Mouse (Mus musculus) Patski (cell line): ENCODE results near the gene Dcun1d3. TPM values are rescaled to one million over a fixed set of nuclear protein-coding genes. Genes with fewer than 3 reads are reported as not detected.

Experiments used
- ATAC-seq: fragments of 100-300 bp; one replicate; pipeline ENCODE4 v1.8.0; 2021
- CTCF ChIA-PET: fragments of 350-600 bp; sonication (Branson Sonifier 250); formaldehyde crosslinking; loops from one replicate; lab custom pipeline; 2022; ENCODE audit warnings: inconsistent platforms; lab: Charles Lee
- POLR2A ChIA-PET: fragments of 350-600 bp; sonication (Branson Sonifier 250); formaldehyde crosslinking; loops from one replicate; lab custom pipeline; 2022; ENCODE audit warnings: antibody characterized with exemption, inconsistent platforms; lab: Charles Lee
- DNase-seq: peaks from one replicate; pipeline ENCODE4 v3.0.0-alpha.2; 2011; ENCODE audit warnings: low read depth, low spot score
- H3K27me3 ChIP-seq: fragments of 371-371 bp; one replicate; pipeline ENCODE4 v1.5.1; 2021
- CTCF ChIP-seq: fragments of 100-300 bp; IDR thresholded peaks from one replicate; pipeline ENCODE4 v1.5.1; 2021
- in situ Hi-C: fragments of 300-500 bp; cut with MboI; formaldehyde crosslinking; loops from 3 replicates; pipeline ENCODE4 v1.11.1; 2018; ENCODE audit warnings: low pct_unique_long_range_greater_than_20kb, mixed read lengths
- polyA plus RNA-seq: library from polyadenylated mRNA; unstranded; gene quantifications from one replicate; pipeline ENCODE4 v1.2.3, GENCODE M21; 2021

Gene Dcun1d3
- 10.2 TPM for polyA plus RNA-seq

DNA sequence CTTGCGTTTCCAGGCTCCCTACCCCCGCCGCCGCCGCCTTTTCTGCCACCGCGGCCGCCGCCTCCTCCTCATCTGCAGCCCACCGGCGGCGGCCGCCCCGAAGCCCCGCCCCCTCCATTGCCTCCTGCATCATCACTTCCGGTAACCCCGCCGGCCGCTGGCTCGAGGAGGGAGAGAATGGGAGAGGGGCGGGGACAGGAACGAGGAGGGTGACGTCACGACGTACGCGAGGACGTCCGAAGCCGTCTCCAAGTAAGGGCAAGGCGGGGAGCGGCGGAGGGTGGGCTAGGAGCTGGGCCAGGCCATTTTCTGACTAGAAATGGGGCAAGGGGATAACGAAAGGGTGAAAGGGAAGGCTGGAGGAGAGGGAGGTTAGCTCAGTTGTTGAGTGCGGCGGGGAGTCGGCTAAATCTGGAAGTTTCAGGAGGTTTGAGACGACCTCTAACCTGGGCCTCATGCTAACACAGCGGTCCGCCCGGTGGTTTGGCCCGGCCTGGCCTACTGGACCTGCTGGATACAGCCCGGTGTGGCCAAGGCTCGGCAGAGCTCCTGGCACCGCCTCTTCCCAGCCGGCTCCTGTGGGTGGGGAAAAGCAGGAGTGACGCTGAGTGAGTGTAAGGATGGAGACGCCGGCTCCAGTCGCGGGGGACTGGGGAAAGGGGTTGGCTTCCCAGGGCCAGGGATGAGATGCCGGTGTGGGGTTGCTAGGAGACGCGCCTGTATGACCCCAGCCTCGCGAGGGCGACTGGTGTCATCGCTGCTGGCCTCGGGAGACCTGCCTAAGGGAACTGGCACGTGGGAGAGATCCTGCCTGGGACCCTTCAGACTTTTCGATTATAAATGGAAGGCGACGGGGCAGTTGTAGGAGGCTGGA, at the start of gene Dcun1d3, which contains the start of gene Lyrm1:
TSS of gene Dcun1d3 (minus strand) at position 660 of the 874 bp plus-strand sequence.
TSS of gene Lyrm1 (plus strand) at position 223 of the 874 bp plus-strand sequence.
- in situ Hi-C loops: no loop called here
- peak; percentile 98 for ATAC-seq
- DNase-seq: peak; percentile 68
- H3K27me3 ChIP-seq: no peaks in the 10 kb centered on the region
- ChIA-PET POLR2A (interaction anchor here (0.6 to 1.1 kb wide), 5 partner anchors 24 to 955 kb away, joined by 3 to 4 read pairs (median 3); no protein-coding TSS in a partner anchor), CTCF (interaction anchor here (1.3 kb wide), 1 partner anchor 40 kb away, joined by 6 read pairs; no protein-coding TSS in a partner anchor)
- TF ChIP-seq CTCF: no peak

DNA sequence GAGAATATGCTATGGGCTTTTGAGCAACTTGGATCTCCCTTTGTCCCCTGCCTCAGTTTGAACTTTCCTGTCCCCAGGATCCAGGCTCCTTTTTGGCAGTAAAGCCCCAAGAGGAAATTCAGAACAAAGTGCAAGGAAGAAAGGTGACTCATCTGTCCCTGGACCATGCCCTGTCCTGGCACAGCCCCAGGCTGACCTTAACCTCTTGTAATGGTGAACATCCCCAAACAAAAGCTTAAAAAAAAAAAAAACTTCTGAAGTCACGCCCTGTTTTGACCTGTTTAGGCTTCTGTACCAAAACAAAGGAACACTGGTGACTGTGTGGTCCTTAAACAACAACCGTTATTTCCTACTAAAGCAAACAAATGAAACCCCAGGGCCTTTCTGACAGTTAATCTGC, 45.5 kb upstream of the Dcun1d3 start:
- TF ChIP-seq CTCF: no peak
- CTCF ChIA-PET: no interaction called here
- in situ Hi-C loops: no loop called here
- DNase-seq (no peak), ATAC-seq (no peak)
- POLR2A ChIA-PET: no interaction called here
- no peaks in the 10 kb centered on the region for H3K27me3 ChIP-seq

DNA sequence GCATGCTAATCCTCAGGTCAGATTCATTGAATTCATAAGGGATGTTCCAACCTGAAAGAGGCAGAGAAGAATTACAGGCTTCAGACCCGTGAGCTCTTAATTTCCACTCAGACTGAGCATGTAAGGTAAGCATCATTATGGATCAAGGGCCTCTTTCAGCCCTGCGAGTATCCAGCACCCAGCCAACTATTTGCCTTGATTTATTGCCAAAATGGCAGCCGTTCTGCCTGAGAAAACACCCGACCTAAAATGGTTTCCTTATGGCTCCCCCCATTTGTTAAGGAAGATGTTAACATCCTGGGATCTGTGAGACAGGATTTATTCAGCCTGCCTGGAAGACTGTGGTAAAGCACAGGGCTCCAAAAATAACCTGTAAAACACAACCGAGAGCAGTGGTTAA, 40.9 kb upstream of the Dcun1d3 start:
- no peak for ATAC-seq
- TF ChIP-seq CTCF: no peak
- in situ Hi-C loops: no loop called here
- POLR2A ChIA-PET: no interaction called here
- no peak for DNase-seq
- CTCF ChIA-PET: interaction anchor here (0.7 to 1.1 kb wide), 2 partner anchors 14 to 263 kb away, joined by 3 read pairs; no protein-coding TSS in a partner anchor
- no peaks in the 10 kb centered on the region for H3K27me3 ChIP-seq

DNA sequence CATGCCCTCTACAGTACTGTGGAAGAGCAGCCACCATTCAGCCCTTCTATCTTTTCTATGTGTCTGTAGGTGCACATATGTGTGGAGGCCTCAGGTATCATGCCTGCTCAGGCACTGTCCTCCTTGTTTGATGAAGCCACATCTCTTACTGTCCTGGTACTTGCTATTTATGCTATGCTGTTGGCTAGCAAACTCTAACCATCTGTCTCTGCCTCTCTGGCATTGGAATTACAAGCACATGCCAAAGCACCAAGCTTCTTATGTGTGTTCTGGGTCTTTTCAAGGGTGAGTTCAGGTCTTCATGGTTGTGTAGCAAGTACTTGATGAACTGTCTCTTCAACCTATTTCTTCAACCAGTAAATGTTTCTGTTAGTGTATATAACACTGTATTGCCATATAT, 40.2 kb upstream of the Dcun1d3 start:
- no peak for DNase-seq
- no peak for TF ChIP-seq CTCF
- no peak for ATAC-seq
- in situ Hi-C loops: no loop called here
- CTCF ChIA-PET: interaction anchor here (0.7 to 1.1 kb wide), 2 partner anchors 14 to 262 kb away, joined by 3 read pairs; no protein-coding TSS in a partner anchor
- no peaks in the 10 kb centered on the region for H3K27me3 ChIP-seq
- POLR2A ChIA-PET: no interaction called here

DNA sequence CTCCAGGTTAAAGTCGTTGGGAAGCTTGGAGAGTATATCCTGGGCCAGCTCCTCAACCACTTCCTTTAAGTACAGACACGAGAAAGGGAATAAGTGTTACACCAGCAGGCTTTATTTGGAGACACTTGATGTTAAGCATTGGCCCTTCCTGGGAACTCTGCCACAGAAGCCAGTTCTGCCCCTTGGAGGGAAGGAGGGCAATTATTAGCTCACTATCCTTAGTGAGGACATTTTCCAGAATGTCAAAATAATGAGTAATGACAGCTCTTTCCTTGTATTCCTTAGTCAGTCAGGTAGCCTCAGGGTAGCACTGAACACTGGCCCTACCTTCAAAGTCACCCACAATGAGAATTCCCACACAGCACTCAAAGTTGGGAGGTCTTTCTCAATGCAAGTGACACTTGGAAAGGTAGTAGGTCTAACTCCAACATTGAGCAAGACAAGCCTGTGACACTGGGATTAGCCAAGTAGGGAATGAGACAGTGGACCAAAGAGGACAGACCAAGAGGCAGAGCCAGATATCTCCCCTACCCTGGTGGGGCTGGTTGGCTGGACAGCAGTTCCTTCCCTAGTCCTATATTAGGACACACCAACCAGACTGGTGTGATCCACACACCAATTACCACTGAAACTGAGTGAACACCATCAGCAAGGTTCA, 32.8 kb upstream of the Dcun1d3 start:
- ATAC-seq: no peak
- ChIA-PET POLR2A (no interaction called here), CTCF (interaction anchor here (0.6 to 1.2 kb wide), 3 partner anchors 10 to 12 kb away, joined by 3 read pairs; no protein-coding TSS in a partner anchor)
- no peak for DNase-seq
- in situ Hi-C loops: no loop called here
- no peak for TF ChIP-seq CTCF
- no peaks in the 10 kb centered on the region for H3K27me3 ChIP-seq

DNA sequence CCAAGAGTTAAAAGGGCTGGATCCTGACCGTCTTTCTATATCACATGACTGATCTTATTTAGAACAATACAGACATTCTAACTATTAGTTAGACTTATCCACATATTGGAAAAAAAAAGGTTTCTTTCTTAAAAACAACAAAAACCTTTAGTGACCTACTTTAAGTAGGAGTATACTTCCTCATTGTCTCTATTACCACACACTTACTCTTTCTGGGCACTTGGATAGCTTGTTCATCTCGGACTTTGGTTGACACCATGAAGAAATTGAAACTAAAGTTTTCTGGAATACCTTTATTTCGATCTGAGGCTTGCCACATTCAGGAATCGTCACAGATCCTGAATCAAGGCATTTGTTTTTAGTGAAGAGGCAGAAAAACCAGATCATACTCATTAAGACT, 25.0 kb upstream of the Dcun1d3 start:
- no peaks in the 10 kb centered on the region for H3K27me3 ChIP-seq
- POLR2A ChIA-PET: no interaction called here
- ATAC-seq: no peak
- CTCF ChIA-PET: interaction anchor here (1.5 kb wide), 1 partner anchor 35 kb away, joined by 4 read pairs; no protein-coding TSS in a partner anchor
- no peak for DNase-seq
- TF ChIP-seq CTCF: no peak
- in situ Hi-C loops: no loop called here

DNA sequence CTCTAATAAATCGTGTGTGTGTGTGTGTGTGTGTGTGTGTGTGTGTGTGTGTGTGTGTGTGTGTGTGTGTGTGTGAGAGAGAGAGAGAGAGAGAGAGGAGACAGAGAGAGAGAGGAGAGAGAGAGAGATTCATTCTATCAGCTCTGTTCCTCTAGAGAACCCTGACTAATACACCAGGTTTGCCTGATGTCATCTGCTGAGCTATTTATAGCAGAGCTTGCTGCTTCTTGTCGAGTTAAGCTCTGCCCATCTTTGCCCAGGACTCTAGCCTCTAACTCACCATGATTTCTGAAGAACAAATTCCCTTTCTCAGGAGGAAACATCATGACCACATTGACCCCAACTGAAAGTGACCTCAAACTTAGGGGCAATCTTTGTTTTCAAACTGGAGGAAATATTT, 24.4 kb upstream of the Dcun1d3 start:
- no peak for DNase-seq
- ChIA-PET POLR2A (no interaction called here), CTCF (no interaction called here)

DNA sequence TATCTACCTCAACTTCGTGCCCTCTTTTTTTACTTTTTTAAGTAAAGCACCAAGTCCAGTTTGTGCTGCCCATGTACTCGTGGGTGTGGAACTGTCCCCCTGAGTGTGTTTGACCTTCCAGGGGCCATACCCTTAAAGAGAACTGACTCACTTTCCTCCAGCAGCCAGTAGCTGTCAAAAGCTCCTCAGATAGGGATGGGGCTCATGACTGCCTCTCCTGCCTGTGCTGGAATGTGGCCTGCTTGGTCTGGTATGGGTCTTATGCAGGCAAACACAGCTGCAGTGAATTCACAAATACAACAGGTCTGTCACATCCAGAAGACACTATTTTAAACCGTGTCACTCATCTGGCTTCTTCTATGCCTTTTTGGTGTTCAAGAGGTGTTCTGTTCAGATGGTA, 15.6 kb upstream of the Dcun1d3 start:
- H3K27me3 ChIP-seq: no peaks in the 10 kb centered on the region
- ChIA-PET CTCF (no interaction called here), POLR2A (no interaction called here)
- in situ Hi-C loops: no loop called here
- ATAC-seq: no peak
- no peak for TF ChIP-seq CTCF
- DNase-seq: no peak

More for the DNA sequence above, 24.4 kb upstream of the Dcun1d3 start:
- no peak for TF ChIP-seq CTCF
- no peaks in the 10 kb centered on the region for H3K27me3 ChIP-seq
- peak; percentile 96 for ATAC-seq
- in situ Hi-C loops: no loop called here

DNA sequence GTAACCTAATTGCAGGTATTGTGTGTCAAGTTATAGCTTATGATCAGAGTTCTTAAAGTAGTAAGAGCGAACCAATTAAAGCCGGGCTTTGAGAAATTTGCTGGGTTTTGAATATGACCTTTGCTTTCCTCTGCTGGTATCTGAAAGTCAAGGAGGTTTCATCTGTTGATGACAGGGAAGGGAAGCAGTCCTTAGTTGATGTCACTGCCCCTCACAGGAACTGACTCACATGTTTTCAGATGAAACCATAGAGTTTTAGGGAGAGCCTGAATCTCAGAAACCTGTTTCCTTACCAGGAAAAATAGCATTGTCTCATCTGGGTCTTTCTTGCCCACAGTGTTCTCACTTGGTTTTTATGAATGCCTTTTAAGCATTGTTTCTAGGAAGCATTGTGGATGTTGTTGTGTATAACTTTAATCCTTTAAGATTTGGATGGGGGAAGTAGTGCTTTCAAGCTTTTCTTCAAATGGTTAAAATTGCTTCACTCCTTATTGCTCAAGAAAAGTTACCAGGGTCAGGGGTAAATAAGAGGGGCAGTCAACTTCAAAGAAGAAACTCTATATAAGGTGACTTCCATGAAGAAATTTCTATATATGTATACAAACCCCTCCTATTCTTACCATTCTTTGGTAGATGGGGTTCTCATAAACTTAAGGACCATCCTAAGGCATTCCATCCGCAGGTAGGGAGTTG, 10.6 kb upstream of the Dcun1d3 start:
- POLR2A ChIA-PET: no interaction called here

DNA sequence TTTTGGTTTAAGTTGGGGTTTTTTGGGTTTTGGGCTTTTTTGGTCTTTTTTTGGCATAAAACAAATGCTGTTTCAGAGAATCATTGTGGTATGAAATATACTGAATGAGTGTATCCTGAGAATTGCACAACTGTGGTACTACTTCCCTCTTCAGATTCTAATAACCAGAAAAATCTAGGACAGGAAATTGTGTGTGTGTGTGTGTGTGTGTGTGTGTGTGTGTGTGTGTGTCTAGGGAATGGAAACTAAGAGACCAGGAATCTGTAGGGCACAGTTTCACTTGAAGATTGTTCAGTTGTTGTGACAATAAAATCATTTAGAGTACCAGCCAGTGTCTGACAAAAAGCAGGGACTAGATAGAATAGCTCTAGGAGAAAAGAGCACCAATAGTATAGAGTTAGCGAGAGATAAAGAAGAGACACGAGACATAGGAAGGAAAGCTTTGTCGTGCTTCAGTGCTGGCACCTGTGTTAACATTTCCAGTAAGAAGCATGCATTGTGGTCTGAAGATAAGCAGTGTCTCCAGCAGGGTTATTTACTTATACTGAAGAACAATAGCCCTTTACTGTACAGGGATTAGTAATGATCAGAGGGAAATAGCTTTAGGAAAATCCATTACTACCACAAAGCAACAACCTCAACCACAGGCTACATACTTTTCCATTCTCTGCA, 3.4 kb upstream of the Dcun1d3 start:
- TF ChIP-seq CTCF: no peak
- ATAC-seq: no peak
- in situ Hi-C loops: no loop called here

More for the DNA sequence above, 10.6 kb upstream of the Dcun1d3 start:
- in situ Hi-C loops: no loop called here
- no peaks in the 10 kb centered on the region for H3K27me3 ChIP-seq
- TF ChIP-seq CTCF: no peak
- CTCF ChIA-PET: no interaction called here
- DNase-seq: no peak
- ATAC-seq: no peak

More for the DNA sequence above, 3.4 kb upstream of the Dcun1d3 start:
- no peak for DNase-seq
- CTCF ChIA-PET: no interaction called here
- POLR2A ChIA-PET: interaction anchor here (0.7 kb wide), 2 partner anchors 13 to 424 kb away, joined by 4 read pairs; no protein-coding TSS in a partner anchor
- H3K27me3 ChIP-seq: no peaks in the 10 kb centered on the region
